ENCODE assay signal across 12 mouse cellular contexts in genomic region chr13:85352061-85352460, GRCm38 (mm10).
"Had no signal": no experiment of that assay in that cellular context is flagged by ENCODE, and none has a peak within 500 bp of the region (broad histone marks: within the 10 kb centered on the region; RNA-seq: fewer than 3 reads in every experiment).

No protein-coding gene starts in this region.

- DNase-seq: retina, postnatal 1 day; right cerebral cortex, adult 18-20 months; right cerebral cortex, postnatal 14 days; right cerebral cortex, postnatal 25 days; right cerebral cortex, postnatal 4 days; spleen, adult 18-20 months; thymus, adult 18-20 months; thymus, adult 2 months; thymus, postnatal 14 days; thymus, postnatal 25 days; thymus, postnatal 36 days; thymus, postnatal 4 days had no signal
